Mouse (Mus musculus): ENCODE measurements around the gene Stard13.

DNA sequence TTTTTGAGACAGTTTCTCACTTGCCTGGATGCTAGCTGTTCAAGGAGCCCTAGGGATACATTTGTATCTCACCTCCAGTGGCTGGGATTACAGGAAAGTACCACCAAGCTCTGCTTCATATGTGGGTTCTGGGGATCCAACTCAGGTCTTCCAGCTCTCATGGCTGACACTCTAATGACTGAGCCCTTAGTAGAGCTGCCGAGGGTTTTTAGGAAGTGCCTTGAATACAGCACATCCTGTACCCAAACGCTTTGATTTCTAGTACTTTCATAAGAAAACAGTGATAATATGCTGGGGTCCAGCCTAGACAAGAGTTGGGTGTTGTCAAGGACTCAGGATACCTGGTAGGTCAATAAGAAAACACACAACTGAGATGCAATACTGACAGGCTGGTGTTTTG is 23.6 kb downstream of the Stard13 start:
- no peak for TF ChIP-seq POLR2A (IDR thresholded peaks at IDR 0.05; ENCODE audit: low read depth, low read length)
- TF ChIP-seq CTCF (IDR thresholded peaks at IDR 0.05; ENCODE audit: extremely low read depth, insufficient read depth, insufficient read length, insufficient replicate concordance), result no peak
